Mouse (Mus musculus): ENCODE measurements around the gene Sprr2h.

Gene Sprr2h

DNA sequence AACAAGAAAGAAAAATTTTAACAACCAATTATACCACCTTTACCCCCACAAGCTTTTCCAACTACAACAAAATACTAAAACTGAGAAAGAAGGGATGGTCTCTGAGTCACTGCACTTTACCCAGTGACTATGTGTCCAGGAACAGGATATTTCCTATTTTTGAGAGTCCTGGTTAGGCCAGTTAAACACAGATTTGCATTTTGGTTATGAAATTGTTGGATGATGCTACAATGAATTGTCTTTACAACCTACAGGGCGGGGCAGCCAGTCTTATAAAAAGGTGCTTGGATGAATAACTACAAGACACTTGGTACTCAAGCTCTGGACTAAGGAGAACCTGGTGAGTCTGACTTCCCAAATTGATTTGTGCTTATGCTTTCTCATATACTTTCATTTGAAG, at the start of gene Sprr2h:
TSS of gene Sprr2h (plus strand) at position 301 of the 400 bp plus-strand sequence.
- no peak for DNase-seq (ENCODE audit: extremely low spot score, low read depth, low spot score)

DNA sequence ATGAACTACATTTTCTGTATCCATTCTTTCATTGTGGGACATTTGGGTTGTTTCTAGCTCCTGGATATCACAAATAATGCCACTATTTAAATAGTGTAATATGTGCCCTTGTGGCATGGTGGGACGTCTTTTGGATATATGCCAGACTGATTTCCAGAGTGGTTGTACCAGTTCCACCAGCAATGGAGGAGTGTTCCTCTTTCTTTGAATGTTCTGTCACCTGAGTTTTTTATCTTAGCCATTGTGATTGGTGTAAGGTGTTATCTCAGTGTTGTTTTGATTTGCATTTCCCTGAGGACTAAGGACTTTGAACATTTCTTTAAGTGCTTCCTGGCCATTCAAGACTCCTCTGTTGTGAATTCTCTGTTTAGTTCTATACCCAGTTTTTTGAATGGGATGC, 49.2 kb upstream of the Sprr2h start:
- DNase-seq (ENCODE audit: extremely low spot score, low read depth, low spot score): no peak

- no peak for DNase-seq (ENCODE audit: extremely low spot score, low read depth, low spot score)
Measured at GRCm38 (mm10) chr3:92338840-92339239, 46.6 kb upstream of the Sprr2h start, which contains the start of gene Sprr2d. Sprr2d (plus strand) TSS chr3:92339140.

DNA sequence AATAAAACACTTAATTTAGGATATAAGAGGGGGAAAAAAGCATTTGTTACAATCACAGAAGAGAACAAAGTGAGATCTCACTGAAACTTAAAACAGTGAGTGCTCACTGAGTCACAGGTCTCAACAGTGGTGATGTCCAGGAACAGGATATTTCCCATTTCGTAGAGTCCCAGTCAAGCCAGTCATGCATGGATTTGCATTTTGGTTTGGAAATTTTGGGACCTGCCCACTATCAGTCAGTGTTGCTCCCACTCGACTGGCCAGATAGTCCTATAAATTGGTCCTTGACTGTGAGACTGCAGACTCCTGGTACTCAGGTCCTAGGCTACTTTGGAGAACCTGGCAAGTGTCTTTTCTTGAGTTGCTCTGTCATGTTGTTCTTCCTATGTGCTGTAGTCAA, 33.6 kb upstream of the Sprr2h start, which contains the start of gene Sprr2e:
TSS of gene Sprr2e (plus strand) at position 301 of the 400 bp plus-strand sequence.
- DNase-seq (ENCODE audit: extremely low spot score, low read depth, low spot score): no peak

- no peak for DNase-seq (ENCODE audit: extremely low spot score, low read depth, low spot score)
Measured at GRCm38 (mm10) chr3:92361619-92362018, 23.9 kb upstream of the Sprr2h start.

DNA sequence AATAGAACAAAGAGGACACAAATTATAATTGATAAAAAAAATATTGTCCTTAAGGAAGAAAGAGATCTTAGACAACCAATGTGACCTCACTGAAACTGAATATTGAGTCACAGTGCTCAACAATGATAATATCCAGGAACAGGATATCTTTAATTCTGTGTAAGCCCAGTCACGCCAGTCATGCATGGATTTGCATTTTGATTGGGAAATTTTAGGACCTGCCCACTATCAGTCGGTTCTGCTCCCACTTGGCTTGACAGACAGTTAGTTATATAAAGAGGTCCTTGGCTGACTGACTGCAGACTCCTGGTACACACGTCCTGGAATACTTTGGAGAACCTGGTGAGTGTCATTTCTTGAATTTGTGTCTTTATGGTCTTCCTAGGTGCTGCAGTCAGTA, 20.6 kb upstream of the Sprr2h start, which contains the start of gene Sprr2f:
TSS of gene Sprr2f (plus strand) at position 301 of the 400 bp plus-strand sequence.
- no peak for DNase-seq (ENCODE audit: extremely low spot score, low read depth, low spot score)

DNA sequence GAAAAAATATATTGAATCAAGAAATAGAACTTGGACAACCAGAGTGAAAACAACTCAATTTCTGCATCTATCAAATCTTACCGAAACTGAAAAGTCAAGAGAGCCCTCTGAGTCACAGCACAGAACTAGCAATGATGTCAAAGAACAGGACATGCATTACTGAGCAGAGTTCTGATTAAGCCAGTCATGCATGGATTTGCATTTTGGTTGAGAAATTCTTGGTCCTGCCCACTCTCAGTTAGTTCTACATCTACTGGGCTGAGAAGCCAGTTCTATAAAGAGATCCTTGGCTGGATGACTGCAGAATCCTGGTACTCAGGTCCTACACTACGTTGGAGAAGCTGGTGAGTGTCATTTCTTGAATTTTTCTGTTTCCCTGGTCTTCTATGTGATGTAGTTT, 11.9 kb upstream of the Sprr2h start:
- DNase-seq (ENCODE audit: extremely low spot score, low read depth, low spot score): no peak

- DNase-seq (ENCODE audit: extremely low spot score, low read depth, low spot score): no peak
Measured at GRCm38 (mm10) chr3:92394301-92394700, 8.8 kb downstream of the Sprr2h start.

DNA sequence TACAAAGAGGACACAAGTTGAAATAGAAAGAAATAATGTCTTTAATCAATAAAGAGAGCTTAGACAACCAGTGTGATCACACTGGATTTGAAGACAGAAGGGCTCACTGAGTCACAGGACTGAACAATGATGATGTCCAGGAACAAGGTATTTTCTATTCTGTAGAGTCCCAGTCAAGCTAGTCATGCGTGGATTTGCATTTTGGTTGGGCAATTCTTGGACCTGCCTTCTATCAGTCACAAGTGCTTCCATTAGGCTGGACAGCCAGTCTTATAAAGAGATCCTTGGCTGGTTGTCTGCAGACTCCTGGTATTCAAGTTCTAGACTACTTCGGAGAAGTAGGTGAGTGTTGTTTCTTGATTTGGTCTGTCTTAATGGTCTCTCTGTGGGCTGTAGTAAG, 22.2 kb downstream of the Sprr2h start, which contains the start of gene Sprr2i:
TSS of gene Sprr2i (plus strand) at position 301 of the 400 bp plus-strand sequence.
- no peak for DNase-seq (ENCODE audit: extremely low spot score, low read depth, low spot score)

- no peak for DNase-seq (ENCODE audit: extremely low spot score, low read depth, low spot score)
Measured at GRCm38 (mm10) chr3:92417782-92418181, 32.3 kb downstream of the Sprr2h start, which contains the start of gene Sprr2j-ps. Sprr2j-ps (plus strand) TSS chr3:92418082.

DNA sequence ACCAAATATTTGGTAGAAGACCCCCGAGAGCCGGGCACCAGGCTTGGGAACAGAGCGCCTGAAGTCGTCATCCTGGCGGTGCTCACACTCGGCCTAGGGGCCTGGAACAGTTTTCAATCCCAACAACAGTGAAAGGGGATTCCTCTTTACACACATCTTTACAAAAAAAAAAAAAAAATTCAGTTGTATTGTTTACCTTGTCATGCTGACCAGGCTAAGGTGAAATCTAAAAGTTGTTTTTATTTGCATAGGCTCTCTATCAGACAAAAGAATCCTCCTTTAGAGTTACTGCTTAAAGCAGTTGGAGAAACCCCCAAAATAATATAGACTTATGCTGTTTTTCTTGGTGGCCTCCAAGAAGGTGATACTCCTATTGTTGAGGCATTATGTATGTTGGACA, 43.8 kb downstream of the Sprr2h start, which contains the start of gene Gm9774:
TSS of gene Gm9774 (minus strand) at position 101 of the 400 bp plus-strand sequence.
- no peak for DNase-seq (ENCODE audit: extremely low spot score, low read depth, low spot score)

DNA sequence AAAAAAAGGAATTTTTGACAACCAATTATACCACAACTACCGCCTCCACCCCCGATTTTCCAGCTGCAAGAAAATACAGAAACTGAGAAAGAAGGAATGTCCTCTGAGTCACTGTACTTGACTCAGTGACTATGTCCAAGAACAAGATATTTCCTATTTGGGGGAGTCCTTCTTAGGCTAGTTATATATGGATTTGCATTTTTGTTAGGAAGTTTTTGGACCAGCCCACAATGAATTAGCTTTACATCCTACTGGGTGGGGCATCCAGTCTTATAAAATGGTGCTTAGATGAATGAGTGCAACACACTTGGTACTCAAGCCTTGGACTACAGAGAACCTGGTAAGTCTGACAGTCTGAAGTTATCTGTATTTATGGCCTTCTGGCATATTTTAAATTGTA, 46.8 kb downstream of the Sprr2h start, which contains the start of gene Sprr2k:
TSS of gene Sprr2k (plus strand) at position 301 of the 400 bp plus-strand sequence.
- no peak for DNase-seq (ENCODE audit: extremely low spot score, low read depth, low spot score)

All from hindlimb bud, embryonic 11.5 days (tissue).